Mouse (Mus musculus) splenic B cell, adult 2 months (primary cell): ENCODE results near the gene Commd1.

Source experiments
- DNase-seq: peaks from one replicate; pipeline ENCODE4 v3.0.0-alpha.2; 2011; ENCODE audit warnings: low read depth, low spot score
- H3K27me3 ChIP-seq: 2 replicates; pipeline ENCODE4 v1.6.1; 2012; ENCODE audit warnings: mild to moderate bottlenecking, low read length, moderate library complexity, mixed read lengths; ENCODE audit not compliant: control insufficient read depth, poor library complexity, insufficient read depth, severe bottlenecking
- H3K36me3 ChIP-seq: 2 replicates; pipeline ENCODE4 v1.6.1; 2012; ENCODE audit warnings: mild to moderate bottlenecking, low read length, moderate library complexity, mixed read lengths; ENCODE audit not compliant: control insufficient read depth, poor library complexity, insufficient read depth, severe bottlenecking

Commd1 gene

GRCm38 (mm10) chr11:22846960-22847731 is 135.0 kb downstream of the Commd1 start:
- H3K36me3 ChIP-seq = no peaks in the 10 kb centered on the region
- no peak for DNase-seq

More at GRCm38 (mm10) chr11:22846960-22847731, 135.0 kb downstream of the Commd1 start:
- H3K27me3 ChIP-seq = no peaks in the 10 kb centered on the region
